Mouse (Mus musculus) layer of hippocampus, postnatal 10 days (tissue): ENCODE data around the gene Zdhhc15. TPM values are rescaled to one million over a fixed set of nuclear protein-coding genes. Genes with fewer than 3 reads are reported as not detected.
"Not testable (repeated sequence)": the region's sequence is repeated elsewhere in the genome, so short reads cannot be mapped to it uniquely, and the experiment has no call there.

ENCODE experiments used
- DNase-seq, 2 experiments: peaks; one replicate each; pipeline ENCODE4 v3.0.0; 2021; ENCODE audit warnings: low spot score in 2 of 2
- long read RNA-seq: library from polyadenylated mRNA; stranded (forward); transcript quantifications from one replicate; pipeline ENCODE4 v2.0.0, GENCODE M21; 2023
- total RNA-seq, 2 experiments: library from RNA; stranded (reverse); gene quantifications; 2 replicates each; pipeline ENCODE4 v1.2.3; 2021

Zdhhc15 gene
- total RNA-seq: 1 to 10 TPM; 6.1 to 6.3 TPM
- long read RNA-seq, partial matches to known transcripts: 0 of 3 reads
- long read RNA-seq, other reads (novel, unspliced or antisense): 3 of 3 reads

- peak; percentile 44 to 65 for DNase-seq
Measured at GRCm38 (mm10) chrX:104670757-104671549, at the start of gene Zdhhc15. Gene Zdhhc15, minus strand, starts transcription at chrX:104671064.

- no peak for DNase-seq
Measured at GRCm38 (mm10) chrX:104707935-104708334, 37.1 kb upstream of the Zdhhc15 start.

GRCm38 (mm10) chrX:104669850-104670756 is 761 bp downstream of the Zdhhc15 start:
- DNase-seq: no peak

- DNase-seq: no peak
Measured at GRCm38 (mm10) chrX:104656976-104657375, 13.9 kb downstream of the Zdhhc15 start.

- DNase-seq: no peak
Measured at GRCm38 (mm10) chrX:104612531-104612930, 58.3 kb downstream of the Zdhhc15 start.

- DNase-seq: not testable (repeated sequence)
Measured at GRCm38 (mm10) chrX:104603738-104604430, 67.0 kb downstream of the Zdhhc15 start.

GRCm38 (mm10) chrX:104602168-104602859 is 68.5 kb downstream of the Zdhhc15 start:
- not testable (repeated sequence) for DNase-seq

- DNase-seq: no peak
Measured at GRCm38 (mm10) chrX:104573946-104574345, 96.9 kb downstream of the Zdhhc15 start.

- no peak for DNase-seq
Measured at GRCm38 (mm10) chrX:104567497-104567896, 103.4 kb downstream of the Zdhhc15 start.

- DNase-seq: no peak
Measured at GRCm38 (mm10) chrX:104545283-104545682, 125.6 kb downstream of the Zdhhc15 start.

- no peak for DNase-seq
Measured at GRCm38 (mm10) chrX:104543919-104544595, 126.8 kb downstream of the Zdhhc15 start.

- no peak for DNase-seq
Measured at GRCm38 (mm10) chrX:104542635-104543034, 128.2 kb downstream of the Zdhhc15 start.

GRCm38 (mm10) chrX:104501765-104502164 is 169.1 kb downstream of the Zdhhc15 start:
- DNase-seq: no peak

GRCm38 (mm10) chrX:104489626-104490355 is 181.1 kb downstream of the Zdhhc15 start:
- DNase-seq: no peak

- no peak for DNase-seq
Measured at GRCm38 (mm10) chrX:104488870-104489467, 181.9 kb downstream of the Zdhhc15 start.

GRCm38 (mm10) chrX:104488036-104488435 is 182.8 kb downstream of the Zdhhc15 start:
- no peak for DNase-seq
